Mouse (Mus musculus): ENCODE measurements around the gene Tyw1.

Gene Tyw1

DNA sequence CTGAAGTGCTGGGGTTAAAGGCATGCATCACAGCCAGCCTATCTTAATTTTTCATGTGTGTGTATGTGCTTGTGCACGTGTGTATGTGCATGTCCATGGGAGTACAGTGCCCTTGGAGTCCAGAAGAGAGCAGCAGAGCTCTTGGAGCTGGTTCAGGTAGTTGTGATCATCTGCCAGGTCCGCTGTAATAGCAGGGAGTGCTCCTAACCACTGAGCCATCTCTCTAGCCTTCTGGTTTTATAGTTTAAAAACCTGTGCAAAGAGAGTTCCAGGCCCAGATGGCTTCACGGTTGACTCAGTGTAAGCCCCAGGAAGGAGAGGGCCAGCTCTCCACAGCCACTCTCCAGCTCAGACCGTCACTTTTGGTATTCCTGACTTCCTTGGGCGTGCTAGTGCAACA lies 64.4 kb downstream of the Tyw1 start:
- DNase-seq = no peak

- DNase-seq = peak; percentile 38
Observed at GRCm38 (mm10) chr5:130320485-130320884, 65.1 kb downstream of the Tyw1 start.

- DNase-seq = no peak
Observed at GRCm38 (mm10) chr5:130325486-130325885, 70.1 kb downstream of the Tyw1 start.

- no peak for DNase-seq
Observed at GRCm38 (mm10) chr5:130327615-130328263, 72.3 kb downstream of the Tyw1 start.

- no peak for DNase-seq
Observed at GRCm38 (mm10) chr5:130328366-130328765, 72.9 kb downstream of the Tyw1 start.

DNA sequence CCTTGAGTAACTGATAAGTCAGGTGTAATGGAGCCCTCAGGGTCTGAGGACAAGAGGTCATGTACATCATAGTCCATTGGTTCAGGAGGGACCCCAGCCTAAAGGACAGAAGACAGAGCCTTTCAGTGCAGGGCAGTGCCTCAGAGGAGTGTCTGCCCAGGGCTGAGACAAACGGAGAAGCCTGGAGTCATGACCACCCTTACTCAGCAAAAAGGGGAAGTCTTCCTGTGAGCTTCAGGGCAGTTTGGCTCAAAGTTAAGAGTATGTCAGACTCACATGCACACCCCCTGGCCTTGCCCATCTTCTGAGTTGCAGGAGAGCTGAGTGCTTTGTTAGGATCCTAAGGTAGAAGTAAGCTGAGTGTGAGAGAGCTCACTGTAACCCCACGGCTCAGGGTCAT lies 74.5 kb downstream of the Tyw1 start:
- no peak for DNase-seq

DNA sequence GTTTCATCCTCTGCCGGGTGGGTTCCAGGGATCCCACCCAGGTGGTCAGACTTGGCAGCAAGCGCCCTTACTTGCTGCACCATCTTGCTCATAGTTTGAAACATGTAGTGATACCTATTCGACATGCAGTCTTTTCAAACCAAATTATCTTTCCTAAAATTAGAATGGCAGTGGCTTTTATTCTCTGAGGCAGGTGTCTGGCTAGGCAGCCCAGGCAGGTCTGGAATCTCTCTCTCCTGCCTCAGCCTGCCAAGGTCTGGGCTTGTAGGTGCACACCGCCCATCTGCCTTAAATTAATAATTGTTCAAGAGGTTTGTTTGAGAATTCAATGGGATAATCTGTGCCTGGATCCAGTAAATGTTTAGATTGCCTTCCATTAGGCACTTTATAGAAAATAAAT lies 75.4 kb downstream of the Tyw1 start:
- DNase-seq = peak; percentile 33

DNA sequence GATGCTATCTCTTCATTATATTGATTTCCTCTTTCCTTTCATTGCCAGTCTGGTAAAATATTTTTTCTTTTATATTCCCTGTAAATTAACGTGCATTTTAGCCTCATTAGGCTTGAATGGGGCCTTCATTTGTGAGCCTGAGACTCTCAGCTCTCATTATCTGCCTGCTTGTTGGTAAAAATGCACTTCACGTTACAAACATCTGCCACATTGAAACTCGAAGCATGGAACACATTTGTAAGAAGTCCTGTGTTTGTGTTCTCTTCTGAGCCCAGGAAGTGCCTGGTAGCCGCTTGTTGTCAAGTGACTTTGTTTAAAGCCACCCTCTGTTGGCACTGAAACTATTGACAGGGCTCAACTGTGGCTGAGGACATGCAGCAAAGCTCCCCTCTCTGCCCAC lies 75.8 kb downstream of the Tyw1 start:
- no peak for DNase-seq

DNA sequence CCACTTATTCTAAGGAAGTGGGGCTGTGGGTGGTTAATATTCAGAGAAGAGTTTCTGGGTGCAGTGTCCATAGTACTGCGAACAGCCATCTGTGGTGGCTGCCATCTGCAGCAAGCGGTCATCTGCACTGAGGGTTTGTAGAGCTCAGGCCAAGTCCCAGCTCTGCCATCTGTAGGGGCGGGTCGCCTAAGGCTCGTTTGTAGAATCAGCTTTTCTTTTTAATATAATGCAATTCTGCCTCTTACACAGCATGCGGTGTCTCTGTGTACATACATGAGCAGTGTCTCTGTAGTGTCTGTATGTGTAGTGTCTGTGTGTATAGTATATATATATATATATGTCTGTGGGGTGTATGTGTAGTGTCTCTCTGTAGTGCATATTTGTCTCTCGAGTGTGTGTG lies 78.1 kb downstream of the Tyw1 start:
- DNase-seq = peak; percentile 55

- peak; percentile 31 for DNase-seq
Observed at GRCm38 (mm10) chr5:130333971-130334370, 78.6 kb downstream of the Tyw1 start.

GRCm38 (mm10) chr5:130335462-130335861 lies 80.0 kb downstream of the Tyw1 start:
- DNase-seq = no peak

GRCm38 (mm10) chr5:130340656-130341055 lies 85.2 kb downstream of the Tyw1 start:
- DNase-seq = no peak

DNA sequence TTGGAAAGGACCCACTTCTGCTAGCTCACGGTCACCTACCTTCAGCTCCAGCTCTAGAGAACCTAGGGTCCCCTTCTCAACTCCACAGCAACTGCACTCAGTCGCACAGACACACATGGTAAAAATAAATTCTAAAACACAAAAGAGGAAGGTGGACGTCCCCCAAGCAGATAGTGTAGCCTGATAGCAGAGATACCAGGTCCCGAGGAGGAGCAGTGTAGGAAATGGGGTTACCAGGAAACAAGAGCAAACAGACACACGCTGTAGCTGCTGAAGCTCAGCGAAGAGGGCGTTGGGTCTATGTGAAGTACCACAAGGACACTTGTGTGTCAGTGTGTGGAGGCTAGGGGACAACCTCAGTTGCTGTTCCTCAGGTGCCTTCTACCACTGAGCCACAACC lies 89.6 kb downstream of the Tyw1 start:
- DNase-seq = no peak

DNA sequence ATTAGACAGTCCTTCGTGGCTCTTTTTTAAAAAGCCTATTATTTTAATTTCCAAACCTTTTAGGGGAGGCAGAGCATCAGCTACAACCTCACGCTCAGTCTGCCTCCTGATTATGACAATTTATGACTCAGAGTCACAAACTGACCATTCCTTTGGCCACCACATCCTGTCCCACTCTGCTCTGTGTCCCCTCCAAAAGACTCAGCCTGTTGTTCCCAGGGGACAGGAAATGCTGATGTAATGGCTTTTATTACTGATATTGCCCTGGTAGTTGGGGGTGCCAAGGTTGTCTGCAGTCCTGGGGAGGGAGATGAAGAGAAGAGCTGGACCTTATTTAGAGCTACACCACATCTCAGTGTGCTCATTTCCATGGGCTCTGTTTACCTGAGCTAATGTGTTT lies 90.5 kb downstream of the Tyw1 start:
- no peak for DNase-seq

- DNase-seq = no peak
Observed at GRCm38 (mm10) chr5:130355223-130355622, 99.8 kb downstream of the Tyw1 start.

DNA sequence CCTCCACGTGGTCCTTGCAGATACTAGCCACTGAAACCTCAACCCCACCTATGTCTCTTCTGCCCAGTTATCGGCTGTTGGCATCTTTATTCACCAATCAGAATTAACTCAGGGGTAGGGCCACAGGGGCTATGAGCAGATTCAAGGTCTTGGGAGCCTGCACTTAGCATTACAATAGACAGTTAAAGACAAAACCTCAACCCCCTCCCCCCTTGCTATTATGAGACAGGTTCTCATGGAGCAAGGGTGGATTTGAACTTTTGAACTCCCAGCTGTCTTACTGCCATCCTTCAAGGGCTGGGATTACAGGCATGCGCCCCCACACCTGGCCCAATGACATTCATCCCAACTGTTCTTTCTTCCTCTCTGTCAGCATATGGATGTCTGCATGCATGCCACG lies 107.7 kb downstream of the Tyw1 start:
- no peak for DNase-seq

GRCm38 (mm10) chr5:130363773-130364172 lies 108.4 kb downstream of the Tyw1 start:
- no peak for DNase-seq

DNA sequence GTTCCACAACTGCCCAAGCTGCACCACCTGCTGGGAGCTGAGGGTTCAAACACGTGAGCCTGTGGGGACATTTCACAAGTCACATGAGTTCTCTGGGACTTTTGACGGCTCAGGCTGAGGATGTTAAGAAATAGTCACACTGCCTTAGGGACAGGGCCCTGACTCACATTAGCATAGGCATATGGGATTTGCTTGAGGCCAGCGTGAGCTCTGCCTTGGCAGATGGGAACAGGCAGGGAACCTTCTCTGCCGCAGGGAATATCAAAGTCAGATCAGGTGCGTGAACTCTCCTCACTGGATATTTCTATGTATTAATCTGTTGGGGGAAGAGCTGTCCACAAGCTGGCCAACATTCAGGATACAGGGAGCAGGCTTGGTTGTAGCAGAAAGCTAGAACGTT lies 112.8 kb downstream of the Tyw1 start:
- peak; percentile 77 for DNase-seq

GRCm38 (mm10) chr5:130369237-130369636 lies 113.8 kb downstream of the Tyw1 start, which contains the start of gene Caln1:
Gene Caln1, plus strand, starts transcription at chr5:130369455.
- DNase-seq = peak; percentile 91

DNA sequence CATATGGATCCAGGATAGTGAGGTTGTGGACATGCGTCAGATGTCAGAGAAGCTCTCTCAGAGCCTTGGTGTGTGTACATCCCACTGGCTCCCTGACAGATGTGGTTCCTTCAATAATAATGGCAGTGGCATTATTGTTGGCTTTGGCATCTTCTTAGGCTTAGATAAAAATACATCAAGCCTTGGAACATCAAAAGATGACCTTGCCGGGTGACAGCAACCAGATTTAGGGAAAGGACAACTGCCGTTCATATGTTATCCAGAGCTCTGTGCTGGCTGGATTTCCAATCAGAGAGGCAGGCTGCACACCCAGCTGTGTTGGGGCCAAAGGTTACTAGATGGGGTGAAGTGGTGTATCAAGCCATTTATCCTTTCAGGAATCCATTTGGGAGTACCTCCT lies 120.0 kb downstream of the Tyw1 start:
- no peak for DNase-seq

GRCm38 (mm10) chr5:130384222-130384912 lies 128.9 kb downstream of the Tyw1 start, which contains the start of gene A330070K13Rik:
Gene A330070K13Rik, minus strand, starts transcription at chr5:130384631.
- DNase-seq = no peak

DNA sequence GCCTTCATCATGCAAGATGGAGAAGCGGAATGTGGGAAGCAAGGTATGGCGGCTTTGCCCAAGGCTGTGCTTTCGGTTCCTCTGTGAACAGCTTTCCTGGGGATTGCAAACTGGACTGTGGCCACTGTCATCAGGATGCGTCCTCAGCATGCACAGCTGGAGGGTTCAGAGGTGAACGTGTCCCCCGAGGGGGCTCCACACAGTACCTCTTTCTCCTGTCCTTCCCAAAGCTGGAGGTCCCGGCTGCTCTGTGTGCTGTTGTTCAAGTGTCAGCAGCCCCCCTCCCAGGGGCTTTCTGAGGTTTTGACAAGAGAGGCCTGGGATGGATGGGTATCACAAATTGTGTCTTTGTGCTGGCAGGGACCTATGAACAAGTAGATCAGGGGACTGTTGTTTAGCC lies 131.0 kb downstream of the Tyw1 start:
- DNase-seq = no peak
